Mouse (Mus musculus): ENCODE measurements around the gene Bub1b. TPM values are rescaled to one million over a fixed set of nuclear protein-coding genes. Genes with fewer than 3 reads are reported as not detected.
A peak's percentile ranks its signal among the peaks of the same experiment; 100 is the strongest.
"Not testable (repeated sequence)": the region's sequence is repeated elsewhere in the genome, so short reads cannot be mapped to it uniquely, and the experiment has no call there.

Bub1b gene
- total RNA-seq, 1 experiment, result 115 TPM

GRCm38 (mm10) chr2:118638686-118639085 lies 40.7 kb downstream of the Bub1b start:
- no peak overlapping the region; the same call in 1 of the 2 replicates for H3K9ac ChIP-seq (ENCODE audit: insufficient read depth, low read depth, low read length, poor library complexity, severe bottlenecking)
- in situ Hi-C loops (cut with MboI; ENCODE audit: low sequenced_read_pairs in 2 of 2, unreplicated experiment in 2 of 2), result no loop called here
- H3K4me3 ChIP-seq (ENCODE audit: insufficient read depth in 1 of 2, low read depth in 1 of 2, low read length in 2 of 2, poor library complexity in 1 of 2, severe bottlenecking in 1 of 2), result no peak overlapping the region
- TF ChIP-seq ZNF384 (IDR thresholded peaks at IDR 0.05; ENCODE audit: low read depth, low read length) (no peak), CHD2 (IDR thresholded peaks at IDR 0.05; ENCODE audit: low read depth, low read length) (no peak), HCFC1 (IDR thresholded peaks at IDR 0.05; ENCODE audit: borderline replicate concordance, insufficient read depth, low read length) (no peak), ZC3H11A (IDR thresholded peaks at IDR 0.05; ENCODE audit: borderline replicate concordance, low read depth, low read length) (no peak)
- peaks cover 0 to 8% of the 10 kb centered on the region in 2 experiments; a peak in 1 of 4 replicates for H3K4me1 ChIP-seq (ENCODE audit: control insufficient read depth in 2 of 2, insufficient read depth in 2 of 2, low read length in 2 of 2, poor library complexity in 1 of 2)
- no peak overlapping the region for H3K27ac ChIP-seq (ENCODE audit: insufficient read depth, low read depth, low read length, poor library complexity, severe bottlenecking)
- no peaks in the 10 kb centered on the region for H3K9me3 ChIP-seq (ENCODE audit: control insufficient read depth, insufficient read depth, low read depth, low read length)
- DNase-seq (ENCODE audit: low read depth, low spot score), result no peak
- peaks cover 58% of the 10 kb centered on the region for H3K36me3 ChIP-seq (ENCODE audit: control insufficient read depth, insufficient read depth, low read length, poor library complexity, severe bottlenecking)

DNA sequence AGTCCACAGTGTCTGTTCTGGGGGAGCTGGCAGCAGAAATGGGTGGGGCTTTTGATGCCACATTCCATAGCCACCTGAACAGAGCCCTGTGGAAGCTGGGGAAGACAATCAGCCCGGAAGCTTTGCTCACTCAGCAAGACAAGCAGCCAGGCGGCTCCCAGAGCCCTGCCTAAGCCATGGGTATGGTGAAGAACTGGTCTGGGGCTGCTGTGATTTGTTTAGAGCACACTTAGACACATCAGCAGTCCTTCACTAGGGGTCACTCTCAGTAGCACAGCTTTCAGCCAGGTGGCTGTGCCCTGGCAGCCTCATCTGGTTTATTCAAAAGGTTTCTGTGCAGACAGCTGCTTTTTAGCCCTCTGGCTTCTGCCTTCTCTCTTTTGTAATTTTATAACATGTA lies 43.1 kb downstream of the Bub1b start:
- in situ Hi-C loops (cut with MboI; ENCODE audit: low sequenced_read_pairs in 2 of 2, unreplicated experiment in 2 of 2), result no loop called here
- peaks cover 43% of the 10 kb centered on the region for H3K36me3 ChIP-seq (ENCODE audit: control insufficient read depth, insufficient read depth, low read length, poor library complexity, severe bottlenecking)
- H3K27ac ChIP-seq (ENCODE audit: insufficient read depth, low read depth, low read length, poor library complexity, severe bottlenecking), result no peak overlapping the region
- no peak overlapping the region for H3K4me3 ChIP-seq (ENCODE audit: insufficient read depth in 1 of 2, low read depth in 1 of 2, low read length in 2 of 2, poor library complexity in 1 of 2, severe bottlenecking in 1 of 2)
- no peaks in the 10 kb centered on the region for H3K9me3 ChIP-seq (ENCODE audit: control insufficient read depth, insufficient read depth, low read depth, low read length)
- TF ChIP-seq MAFK (IDR thresholded peaks at IDR 0.05; ENCODE audit: insufficient read depth, low read depth, low read length) (0 out of 2 replicates have a peak, but pooled peaks have one; percentile 66), HCFC1 (IDR thresholded peaks at IDR 0.05; ENCODE audit: borderline replicate concordance, insufficient read depth, low read length) (no peak)
- no peak overlapping the region for H3K9ac ChIP-seq (ENCODE audit: insufficient read depth, low read depth, low read length, poor library complexity, severe bottlenecking)
- DNase-seq (ENCODE audit: low read depth, low spot score), result peak; percentile 56
- peaks cover 0 to 8% of the 10 kb centered on the region in 2 experiments; a peak in 1 of 4 replicates for H3K4me1 ChIP-seq (ENCODE audit: control insufficient read depth in 2 of 2, insufficient read depth in 2 of 2, low read length in 2 of 2, poor library complexity in 1 of 2)

GRCm38 (mm10) chr2:118642431-118642830 lies 44.4 kb downstream of the Bub1b start:
- H3K4me3 ChIP-seq (ENCODE audit: insufficient read depth in 1 of 2, low read depth in 1 of 2, low read length in 2 of 2, poor library complexity in 1 of 2, severe bottlenecking in 1 of 2), result no peak overlapping the region
- no peak for DNase-seq (ENCODE audit: low read depth, low spot score)
- in situ Hi-C loops (cut with MboI; ENCODE audit: low sequenced_read_pairs in 2 of 2, unreplicated experiment in 2 of 2), result no loop called here
- no peak overlapping the region for H3K9ac ChIP-seq (ENCODE audit: insufficient read depth, low read depth, low read length, poor library complexity, severe bottlenecking)
- TF ChIP-seq HCFC1 (IDR thresholded peaks at IDR 0.05; ENCODE audit: borderline replicate concordance, insufficient read depth, low read length) (no peak), ZC3H11A (IDR thresholded peaks at IDR 0.05; ENCODE audit: borderline replicate concordance, low read depth, low read length) (no peak), MAFK (IDR thresholded peaks at IDR 0.05; ENCODE audit: insufficient read depth, low read depth, low read length) (no peak), ZNF384 (IDR thresholded peaks at IDR 0.05; ENCODE audit: low read depth, low read length) (no peak), CHD2 (IDR thresholded peaks at IDR 0.05; ENCODE audit: low read depth, low read length) (no peak)
- H3K36me3 ChIP-seq (ENCODE audit: control insufficient read depth, insufficient read depth, low read length, poor library complexity, severe bottlenecking), result peaks cover 33% of the 10 kb centered on the region
- H3K4me1 ChIP-seq (ENCODE audit: control insufficient read depth in 2 of 2, insufficient read depth in 2 of 2, low read length in 2 of 2, poor library complexity in 1 of 2), result peaks cover 0 to 6% of the 10 kb centered on the region in 2 experiments; a peak in 1 of 4 replicates
- H3K9me3 ChIP-seq (ENCODE audit: control insufficient read depth, insufficient read depth, low read depth, low read length), result no peaks in the 10 kb centered on the region
- H3K27ac ChIP-seq (ENCODE audit: insufficient read depth, low read depth, low read length, poor library complexity, severe bottlenecking), result no peak overlapping the region

- Histone ChIP-seq H3K9ac (ENCODE audit: insufficient read depth, low read depth, low read length, poor library complexity, severe bottlenecking) (no peak overlapping the region), H3K9me3 (ENCODE audit: control insufficient read depth, insufficient read depth, low read depth, low read length) (no peaks in the 10 kb centered on the region), H3K27ac (ENCODE audit: insufficient read depth, low read depth, low read length, poor library complexity, severe bottlenecking) (no peak overlapping the region), H3K36me3 (ENCODE audit: control insufficient read depth, insufficient read depth, low read length, poor library complexity, severe bottlenecking) (peaks cover 33% of the 10 kb centered on the region), H3K4me3 (ENCODE audit: insufficient read depth in 1 of 2, low read depth in 1 of 2, low read length in 2 of 2, poor library complexity in 1 of 2, severe bottlenecking in 1 of 2) (no peak overlapping the region), H3K4me1 (ENCODE audit: control insufficient read depth in 2 of 2, insufficient read depth in 2 of 2, low read length in 2 of 2, poor library complexity in 1 of 2) (peaks cover 0 to 6% of the 10 kb centered on the region in 2 experiments; a peak in 1 of 4 replicates)
- in situ Hi-C loops (cut with MboI; ENCODE audit: low sequenced_read_pairs in 2 of 2, unreplicated experiment in 2 of 2), result no loop called here
- no peak for DNase-seq (ENCODE audit: low read depth, low spot score)
- TF ChIP-seq CHD2 (IDR thresholded peaks at IDR 0.05; ENCODE audit: low read depth, low read length), result no peak
- no peak for TF ChIP-seq ZNF384 (IDR thresholded peaks at IDR 0.05; ENCODE audit: low read depth, low read length)
- no peak for TF ChIP-seq ZC3H11A (IDR thresholded peaks at IDR 0.05; ENCODE audit: borderline replicate concordance, low read depth, low read length)
- TF ChIP-seq HCFC1 (IDR thresholded peaks at IDR 0.05; ENCODE audit: borderline replicate concordance, insufficient read depth, low read length), result no peak
- TF ChIP-seq MAFK (IDR thresholded peaks at IDR 0.05; ENCODE audit: insufficient read depth, low read depth, low read length), result no peak
These were observed 44.9 kb downstream of the Bub1b start for GRCm38 (mm10) chr2:118642942-118643341.

DNA sequence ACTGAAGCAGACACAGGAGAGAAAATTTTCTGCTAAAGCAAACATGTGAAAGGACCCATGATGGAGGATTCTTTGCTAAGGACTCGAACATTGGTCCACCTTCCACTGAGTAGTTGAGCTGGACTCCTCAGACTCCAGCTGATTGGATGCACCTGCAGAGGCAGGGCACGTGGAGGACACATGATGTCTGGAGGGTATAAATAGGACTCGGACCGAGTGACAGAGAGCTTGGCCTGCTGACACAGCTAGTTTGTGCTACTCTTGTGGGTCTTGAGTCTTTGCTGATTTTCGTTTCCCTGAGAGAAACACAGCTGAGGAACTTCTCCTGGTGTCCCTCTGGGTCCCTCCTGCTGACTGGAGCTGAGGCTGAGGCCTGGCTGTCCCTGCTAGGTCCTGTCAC lies 48.7 kb downstream of the Bub1b start:
- H3K9me3 ChIP-seq (ENCODE audit: control insufficient read depth, insufficient read depth, low read depth, low read length), result no peaks in the 10 kb centered on the region
- H3K9ac ChIP-seq (ENCODE audit: insufficient read depth, low read depth, low read length, poor library complexity, severe bottlenecking), result no peak overlapping the region
- H3K36me3 ChIP-seq (ENCODE audit: control insufficient read depth, insufficient read depth, low read length, poor library complexity, severe bottlenecking), result peaks cover 5% of the 10 kb centered on the region
- no peak for DNase-seq (ENCODE audit: low read depth, low spot score)
- TF ChIP-seq MAFK (IDR thresholded peaks at IDR 0.05; ENCODE audit: insufficient read depth, low read depth, low read length), result no peak
- no peak for TF ChIP-seq HCFC1 (IDR thresholded peaks at IDR 0.05; ENCODE audit: borderline replicate concordance, insufficient read depth, low read length)
- no peak for TF ChIP-seq ZNF384 (IDR thresholded peaks at IDR 0.05; ENCODE audit: low read depth, low read length)
- no peak for TF ChIP-seq CHD2 (IDR thresholded peaks at IDR 0.05; ENCODE audit: low read depth, low read length)
- TF ChIP-seq ZC3H11A (IDR thresholded peaks at IDR 0.05; ENCODE audit: borderline replicate concordance, low read depth, low read length), result no peak
- H3K4me3 ChIP-seq (ENCODE audit: insufficient read depth in 1 of 2, low read depth in 1 of 2, low read length in 2 of 2, poor library complexity in 1 of 2, severe bottlenecking in 1 of 2), result no peak overlapping the region
- no peaks in the 10 kb centered on the region; a peak in 1 of 4 replicates for H3K4me1 ChIP-seq (ENCODE audit: control insufficient read depth in 2 of 2, insufficient read depth in 2 of 2, low read length in 2 of 2, poor library complexity in 1 of 2)
- in situ Hi-C loops (cut with MboI; ENCODE audit: low sequenced_read_pairs in 2 of 2, unreplicated experiment in 2 of 2), result no loop called here
- H3K27ac ChIP-seq (ENCODE audit: insufficient read depth, low read depth, low read length, poor library complexity, severe bottlenecking), result no peak overlapping the region

GRCm38 (mm10) chr2:118650697-118651096 lies 52.7 kb downstream of the Bub1b start:
- DNase-seq (ENCODE audit: low read depth, low spot score), result not testable (repeated sequence)

More at GRCm38 (mm10) chr2:118650697-118651096, 52.7 kb downstream of the Bub1b start:
- H3K4me1 ChIP-seq (ENCODE audit: control insufficient read depth in 2 of 2, insufficient read depth in 2 of 2, low read length in 2 of 2, poor library complexity in 1 of 2); H3K36me3 ChIP-seq (ENCODE audit: control insufficient read depth, insufficient read depth, low read length, poor library complexity, severe bottlenecking); H3K27ac ChIP-seq (ENCODE audit: insufficient read depth, low read depth, low read length, poor library complexity, severe bottlenecking); H3K4me3 ChIP-seq (ENCODE audit: insufficient read depth in 1 of 2, low read depth in 1 of 2, low read length in 2 of 2, poor library complexity in 1 of 2, severe bottlenecking in 1 of 2); H3K9ac ChIP-seq (ENCODE audit: insufficient read depth, low read depth, low read length, poor library complexity, severe bottlenecking); H3K9me3 ChIP-seq (ENCODE audit: control insufficient read depth, insufficient read depth, low read depth, low read length); in situ Hi-C loops (cut with MboI; ENCODE audit: low sequenced_read_pairs in 2 of 2, unreplicated experiment in 2 of 2): not testable (repeated sequence)
